Mouse (Mus musculus): ENCODE data around the gene Olfr305.

- no peak for TF ChIP-seq POLR2A (IDR thresholded peaks at IDR 0.05; ENCODE audit: insufficient read depth, low read depth, low read length)
- no peak for TF ChIP-seq CTCF (IDR thresholded peaks at IDR 0.05; ENCODE audit: insufficient read depth, low read depth, low read length)
Measured at GRCm38 (mm10) chr7:86342881-86343565, 23.7 kb downstream of the Olfr305 start.

All from olfactory bulb, adult 2 months (tissue).